ENCODE assay signal across 26 mouse cellular contexts in genomic region chr16:76218310-76219170, GRCm38 (mm10).
DNase-seq lines count a peak whose midpoint lies in the region; ATAC-seq and TF ChIP-seq lines count a peak whose summit lies in the region.
"Had no signal": no experiment of that assay in that cellular context is flagged by ENCODE, and none has a peak within 500 bp of the region (broad histone marks: within the 10 kb centered on the region; RNA-seq: fewer than 3 reads in every experiment).

No protein-coding gene starts in this region.

- H3K4me3 ChIP-seq in kidney, adult 2 months (ENCODE audit: insufficient read depth, low read depth, low read length), result no peak overlapping the region
- H3K4me3 ChIP-seq: embryonic facial prominence, embryonic 12.5 days; forebrain, embryonic 12.5 days; heart, embryonic 13.5 days; hindbrain, embryonic 12.5 days; midbrain, embryonic 13.5 days; neural tube, embryonic 12.5 days; stomach, embryonic 15.5 days had no signal

- peak; percentile 59; the same call in 1 of the 2 replicates for ATAC-seq in monocyte, adult 5-6 weeks (replicated peaks; ENCODE audit: insufficient number of reproducible peaks, low FRiP score, low TSS enrichment, poor library complexity, severe bottlenecking)
- ATAC-seq: midbrain, embryonic 13.5 days; Patski had no signal

- TF ChIP-seq CTCF in kidney, adult 2 months (conservative IDR thresholded peaks at IDR 0.05; ENCODE audit: insufficient read depth, insufficient read length, low read depth, low read length), result no peak

- peaks cover 10% of the 10 kb centered on the region; the same call in 1 of the 2 replicates for H3K4me1 ChIP-seq in kidney, adult 2 months (ENCODE audit: control insufficient read depth, insufficient read depth, low read length)
- H3K4me1 ChIP-seq: embryonic facial prominence, embryonic 12.5 days; forebrain, embryonic 12.5 days; hindbrain, embryonic 12.5 days; midbrain, embryonic 13.5 days; neural tube, embryonic 12.5 days had no signal

- no peaks in the 10 kb centered on the region for H3K27me3 ChIP-seq in kidney, adult 2 months (replicated peaks; ENCODE audit: control insufficient read depth, insufficient read depth, low read length)
- H3K27me3 ChIP-seq: CH12.LX; embryonic facial prominence, embryonic 12.5 days; forebrain, embryonic 12.5 days; heart, embryonic 13.5 days; hindbrain, embryonic 12.5 days; midbrain, embryonic 13.5 days; neural tube, embryonic 12.5 days; Patski; stomach, embryonic 15.5 days had no signal

- DNase-seq in kidney, adult 2 months, result peak; percentile 38
- no peak for DNase-seq in kidney, postnatal 25 days
- peak; percentile 14 for DNase-seq in layer of hippocampus, adult 9-11 months
- no peak for DNase-seq in layer of hippocampus, adult 9-10 months (ENCODE audit: low spot score)
- DNase-seq in gonadal fat pad, adult 2 months (ENCODE audit: low read depth), result peak; percentile 93
- DNase-seq in heart, adult 18-20 months, result no peak
- no peak for DNase-seq in heart, adult 9 months (ENCODE audit: low spot score in 2 of 2)
- DNase-seq: adrenal gland, adult 8-10 months; cerebellum, adult 18-20 months; cerebellum, postnatal 14 days; heart, adult 11 months; layer of hippocampus, postnatal 36 days; lung, adult 18-20 months; lung, postnatal 10 days; thymus, postnatal 4 days had no signal

- no peak for TF ChIP-seq POLR2A in kidney, adult 2 months (IDR thresholded peaks at IDR 0.05; ENCODE audit: low read depth, low read length)

- WGBS in kidney, adult 2 months, result 71% methylated on average over 11 of the region's 11 CpGs

- no peak overlapping the region for H3K27ac ChIP-seq in kidney, adult 2 months (ENCODE audit: insufficient read depth, low read depth, low read length)
- H3K27ac ChIP-seq: embryonic facial prominence, embryonic 12.5 days; forebrain, embryonic 12.5 days; hindbrain, embryonic 12.5 days; midbrain, embryonic 13.5 days; neural tube, embryonic 12.5 days; stomach, embryonic 15.5 days had no signal

- no peaks in the 10 kb centered on the region for H3K36me3 ChIP-seq in kidney, adult 2 months (ENCODE audit: control insufficient read depth, insufficient read depth, low read length)
- H3K36me3 ChIP-seq: embryonic facial prominence, embryonic 12.5 days; forebrain, embryonic 12.5 days; G1E; heart, embryonic 13.5 days; hindbrain, embryonic 12.5 days; midbrain, embryonic 13.5 days; neural tube, embryonic 12.5 days; stomach, embryonic 15.5 days had no signal

Comparison
In these comparisons a context has a peak if more than half of its experiments do, and no peak if none do; other contexts are left out.
1. DNase-seq: peak in kidney, adult 2 months (single experiment), layer of hippocampus, adult 9-11 months (single experiment) and gonadal fat pad, adult 2 months (single experiment); none in kidney, postnatal 25 days (0 of 2), layer of hippocampus, adult 9-10 months (single experiment), heart, adult 18-20 months (0 of 2) and heart, adult 9 months (0 of 2).